Mouse (Mus musculus): ENCODE data around the gene Fkbp11. TPM values are rescaled to one million over a fixed set of nuclear protein-coding genes. Genes with fewer than 3 reads are reported as not detected.

The Fkbp11 gene
- total RNA-seq, 2 experiments from 2014 or later: 6.2 to 6.7 TPM

GRCm38 (mm10) chr15:98699190-98700105 is 28.6 kb downstream of the Fkbp11 start:
- intact Hi-C loops (cut with DNase I): loop anchor here (1.0 to 5.0 kb wide), 3 partner anchors 35 to 132 kb away; no protein-coding TSS in a partner anchor
- peak; percentile 90 to 93 for DNase-seq

DNA sequence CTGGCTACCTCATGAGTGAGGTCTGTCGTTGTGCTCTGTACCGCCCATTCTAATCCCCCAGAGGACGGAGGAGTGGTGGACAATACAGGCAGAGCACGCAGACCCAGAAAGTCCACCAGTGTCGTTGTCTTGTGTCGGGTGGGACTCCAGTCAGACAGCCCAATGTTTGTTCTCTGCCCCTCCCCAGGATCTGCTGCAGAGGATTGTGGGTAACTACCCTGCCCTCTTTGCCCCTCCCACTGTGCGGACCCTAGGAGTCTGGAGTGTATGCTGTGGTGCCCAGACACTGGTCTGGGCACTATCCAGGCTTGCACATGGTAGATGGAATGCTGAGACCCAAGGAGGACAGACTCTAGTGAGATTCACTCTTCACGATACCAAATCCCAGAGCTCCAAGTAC is 31.8 kb downstream of the Fkbp11 start:
- no peak for DNase-seq
- intact Hi-C loops (cut with DNase I): loop anchor here (5.0 kb wide), 2 partner anchors 114 to 129 kb away; no protein-coding TSS in a partner anchor

GRCm38 (mm10) chr15:98695726-98696125 is 32.3 kb downstream of the Fkbp11 start:
- intact Hi-C loops (cut with DNase I): loop anchor here (5.0 kb wide), 2 partner anchors 113 to 128 kb away; no protein-coding TSS in a partner anchor
- DNase-seq: peak in 1 of 2 experiments; percentile 34

DNA sequence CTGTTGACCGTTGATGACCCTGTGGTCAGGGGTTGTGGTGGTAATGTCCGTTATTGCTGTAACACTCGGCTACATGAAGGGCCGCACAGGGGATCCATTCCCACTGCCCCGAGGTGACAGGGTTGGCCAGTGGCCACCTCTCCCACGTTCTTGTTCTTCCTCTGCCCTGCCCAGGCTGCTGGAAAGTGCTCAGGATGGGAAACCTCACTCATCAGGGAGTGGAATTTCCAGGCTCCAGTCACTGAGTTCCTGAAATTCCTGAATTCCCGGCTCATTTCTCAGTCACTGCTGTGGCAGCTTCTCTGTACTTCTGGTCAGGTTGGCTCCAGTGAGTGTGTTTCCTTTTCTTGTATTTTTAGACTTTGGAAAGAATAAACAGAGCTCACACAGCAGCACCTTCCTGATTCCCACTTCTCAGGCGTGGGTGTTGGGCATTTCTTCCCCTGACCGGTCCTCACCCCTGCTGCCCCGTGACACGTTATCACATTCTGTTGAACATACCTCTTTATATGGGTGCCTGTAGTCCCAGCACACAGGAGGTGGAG is 35.8 kb downstream of the Fkbp11 start:
- peak; percentile 34 to 46 for DNase-seq
- intact Hi-C loops (cut with DNase I): no loop called here

GRCm38 (mm10) chr15:98691486-98692147 is 36.4 kb downstream of the Fkbp11 start:
- DNase-seq: no peak
- intact Hi-C loops (cut with DNase I): no loop called here

GRCm38 (mm10) chr15:98689682-98690081 is 38.3 kb downstream of the Fkbp11 start:
- intact Hi-C loops (cut with DNase I): no loop called here
- no peak for DNase-seq

GRCm38 (mm10) chr15:98685926-98686325 is 42.1 kb downstream of the Fkbp11 start:
- intact Hi-C loops (cut with DNase I): no loop called here
- no peak for DNase-seq

GRCm38 (mm10) chr15:98683746-98684145 is 44.3 kb downstream of the Fkbp11 start:
- intact Hi-C loops (cut with DNase I): no loop called here
- DNase-seq: no peak

- DNase-seq: no peak
- intact Hi-C loops (cut with DNase I): no loop called here
Observed at GRCm38 (mm10) chr15:98683177-98683576, 44.8 kb downstream of the Fkbp11 start.

GRCm38 (mm10) chr15:98681633-98682032 is 46.4 kb downstream of the Fkbp11 start:
- DNase-seq: no peak
- intact Hi-C loops (cut with DNase I): no loop called here

- no peak for DNase-seq
- intact Hi-C loops (cut with DNase I): no loop called here
Observed at GRCm38 (mm10) chr15:98680660-98681059, 47.3 kb downstream of the Fkbp11 start.

GRCm38 (mm10) chr15:98677977-98678376 is 50.0 kb downstream of the Fkbp11 start:
- no peak for DNase-seq
- intact Hi-C loops (cut with DNase I): no loop called here

DNA sequence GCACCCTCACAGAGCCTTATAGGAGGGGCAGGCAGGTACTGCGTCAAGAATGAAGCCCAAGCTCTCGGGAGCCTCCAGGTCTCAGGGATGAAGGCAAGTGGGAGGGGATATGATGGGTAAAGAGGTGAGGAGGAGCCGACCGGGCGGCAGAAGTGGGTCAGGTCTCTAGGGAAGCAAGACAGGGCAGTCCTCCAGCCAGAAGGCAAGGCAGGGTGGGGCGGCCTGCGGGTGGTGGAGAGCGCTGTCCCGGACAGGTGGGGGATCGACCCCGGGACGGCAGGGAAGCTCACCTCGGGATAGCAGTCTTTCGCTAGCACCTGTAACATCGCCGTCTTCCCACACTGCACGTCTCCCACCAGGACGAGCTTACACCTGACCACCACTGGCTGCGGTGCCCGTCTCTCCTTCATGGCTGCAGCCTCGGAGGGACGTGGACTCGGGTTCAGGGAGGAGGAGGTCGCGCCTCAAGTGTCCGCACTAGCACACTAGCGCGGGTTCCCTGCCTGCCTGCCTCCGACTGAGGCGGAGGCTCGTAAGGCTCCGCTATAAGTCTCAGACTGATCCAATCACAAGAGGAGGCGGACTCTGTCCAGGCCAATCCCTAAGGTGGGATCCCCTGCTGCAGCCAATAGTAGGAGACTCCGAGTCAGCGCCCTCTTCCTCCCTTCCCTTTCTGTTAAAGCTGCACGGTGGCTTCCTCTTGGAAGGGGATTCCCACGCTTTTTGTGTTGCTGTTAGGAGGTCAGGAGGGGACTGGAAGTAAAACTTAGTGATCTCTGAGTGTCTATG is 50.9 kb downstream of the Fkbp11 start, which contains the start of gene Rnd1:
Gene Rnd1, minus strand, starts transcription at position 522 of the 789 bp plus-strand sequence.
- peak; percentile 79 to 81 for DNase-seq
- intact Hi-C loops (cut with DNase I): no loop called here

DNA sequence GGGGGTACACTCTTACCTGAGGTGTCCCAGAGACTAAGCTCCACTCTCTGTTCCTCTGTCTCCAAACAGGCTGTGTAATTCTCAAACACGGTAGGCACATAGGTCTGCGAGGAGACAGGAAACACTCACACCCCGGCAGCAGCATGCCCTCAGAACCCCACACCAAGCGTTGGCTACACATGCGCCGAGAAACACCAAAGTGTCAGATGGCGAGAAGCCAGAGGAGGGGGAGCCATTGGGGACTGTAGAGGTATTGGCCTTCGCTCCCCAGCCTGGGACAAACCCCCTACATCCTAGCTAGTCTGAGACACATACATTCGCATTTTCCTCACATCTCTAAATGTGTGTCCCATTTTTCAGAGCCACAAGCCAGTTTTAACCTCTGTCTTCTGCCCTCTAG is 51.5 kb downstream of the Fkbp11 start:
- no peak for DNase-seq
- intact Hi-C loops (cut with DNase I): no loop called here

DNA sequence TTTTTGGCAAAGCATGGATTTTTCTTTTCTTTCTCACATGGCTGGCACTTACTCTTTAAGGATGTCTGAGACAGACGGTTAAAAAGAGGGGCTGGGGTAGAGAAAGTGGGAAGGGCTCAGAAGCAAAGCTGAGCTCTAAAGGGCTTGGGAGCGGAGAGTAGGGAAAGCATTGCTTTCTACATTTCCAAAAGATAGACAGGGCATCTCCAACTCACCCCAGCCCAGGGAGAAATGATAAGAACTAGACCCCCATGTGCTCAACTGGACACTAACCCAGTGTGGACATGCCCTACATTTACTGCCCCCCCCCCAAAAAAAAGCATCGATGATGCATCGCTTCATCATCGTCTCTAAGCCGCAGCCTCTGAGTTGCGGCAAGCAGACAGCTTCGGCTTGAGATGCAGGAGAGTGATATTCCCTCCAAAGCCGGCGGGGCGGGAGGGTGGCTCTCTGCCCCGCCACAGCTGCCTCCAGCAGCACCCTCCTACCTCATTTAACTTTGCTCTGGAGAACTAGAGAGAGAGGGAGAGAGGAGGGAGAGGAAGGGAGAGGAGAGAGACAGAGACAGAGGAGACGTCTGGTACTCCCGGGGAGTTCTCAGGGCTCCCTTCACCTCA is 52.3 kb downstream of the Fkbp11 start:
- intact Hi-C loops (cut with DNase I): no loop called here
- DNase-seq: no peak

- intact Hi-C loops (cut with DNase I): no loop called here
- DNase-seq: no peak
Observed at GRCm38 (mm10) chr15:98674994-98675545, 52.9 kb downstream of the Fkbp11 start.

Data from heart, postnatal 36 days (tissue).